Mouse (Mus musculus) liver, adult 2 months (tissue): ENCODE data around the gene Gfod1.

Experiments
- CTCF ChIP-seq: fragments of 200-500 bp; IDR thresholded peaks from 2 replicates; pipeline ENCODE4 v1.5.1; 2011; ENCODE audit warnings: low read depth, low read length, control low read depth
- POLR2A ChIP-seq: fragments of 200-500 bp; IDR thresholded peaks from 2 replicates; pipeline ENCODE4 v1.6.1; 2011; ENCODE audit warnings: low read length, control low read depth; ENCODE audit not compliant: insufficient read depth; ENCODE audit errors: extremely low read depth

DNA sequence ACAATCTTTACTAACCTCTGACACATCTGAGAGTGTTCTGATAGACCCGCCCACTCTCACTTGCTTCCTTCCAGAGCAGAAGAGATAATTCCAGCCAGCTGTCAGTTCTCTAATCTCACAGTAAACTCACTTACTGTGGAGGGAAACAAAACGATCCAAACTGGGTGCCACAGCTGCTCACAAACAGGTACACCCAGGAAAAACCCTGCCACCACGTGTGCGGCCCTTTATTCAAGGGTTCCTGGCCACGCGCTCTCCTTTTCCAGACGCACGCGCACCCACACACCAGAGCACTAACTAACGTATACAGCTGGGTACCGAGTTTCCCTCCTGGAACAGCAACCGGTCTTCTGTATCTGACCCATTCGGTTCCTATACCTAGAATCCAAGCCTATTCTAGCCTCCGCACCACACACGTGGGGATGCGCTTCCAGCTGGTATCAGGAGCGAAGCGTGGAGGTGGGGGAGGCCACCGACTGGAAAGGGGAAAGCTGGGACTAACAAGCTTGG is 1.3 kb downstream of the Gfod1 start:
- TF ChIP-seq POLR2A (no peak), CTCF (no peak)
